Mouse (Mus musculus) small intestine, adult 2 months (tissue): ENCODE measurements around the gene Atp5l.

Source experiments
- CTCF ChIP-seq: fragments of 200-500 bp; IDR thresholded peaks from 2 replicates; pipeline ENCODE4 v1.5.1; 2012; ENCODE audit warnings: low read depth, mild to moderate bottlenecking, control low read depth, inconsistent platforms, low read length, moderate library complexity, mixed read lengths; ENCODE audit not compliant: insufficient replicate concordance, insufficient read length; ENCODE audit errors: extremely low read depth
- POLR2A ChIP-seq: fragments of 200-500 bp; IDR thresholded peaks from 2 replicates; pipeline ENCODE4 v1.6.1; 2012; ENCODE audit warnings: low read depth, mild to moderate bottlenecking, control low read depth, inconsistent platforms, low read length, moderate library complexity

DNA sequence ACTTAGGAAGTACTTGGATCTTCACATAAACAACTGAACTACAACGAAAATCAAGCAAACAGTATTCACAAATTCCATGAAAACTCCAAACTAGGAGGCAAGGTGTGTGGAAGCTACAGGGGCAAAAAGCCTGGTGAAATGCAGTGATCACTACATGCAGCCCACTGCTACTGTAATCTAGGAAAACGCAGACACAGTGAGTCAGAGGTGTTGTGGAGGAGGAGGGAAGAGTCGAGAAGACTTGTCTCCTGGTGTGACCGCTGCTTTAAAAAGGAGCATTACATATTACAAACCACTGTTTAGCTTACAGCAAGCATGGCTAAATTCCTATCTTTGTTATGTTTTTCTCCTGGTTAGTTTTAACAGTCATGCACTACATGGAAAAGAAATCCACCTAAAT, 9.2 kb downstream of the Atp5l start:
- TF ChIP-seq POLR2A (no peak), CTCF (no peak)
